Mouse (Mus musculus) ovary, postnatal 10 days (tissue): ENCODE data around the gene Zfp276.
"Not testable (repeated sequence)": the region's sequence is repeated elsewhere in the genome, so short reads cannot be mapped to it uniquely, and the experiment has no call there.

Experiments
- DNase-seq: peaks from one replicate; pipeline ENCODE4 v3.0.0; 2022; ENCODE audit warnings: low spot score

The Zfp276 gene

GRCm38 (mm10) chr8:123254099-123254885 is at the start of gene Zfp276, which contains the start of gene Vps9d1:
Gene Zfp276 (plus strand): TSS chr8:123254195.
Gene Vps9d1 (minus strand): TSS chr8:123254348.
- DNase-seq: peak; percentile 84

- DNase-seq: no peak
Observed at GRCm38 (mm10) chr8:123211876-123212275, 42.1 kb upstream of the Zfp276 start.

- DNase-seq: peak; percentile 84
Observed at GRCm38 (mm10) chr8:123212321-123213117, 41.5 kb upstream of the Zfp276 start, which contains the start of the genes Chmp1a and Spata33. Gene Chmp1a (minus strand): TSS chr8:123212763. Gene Spata33 (plus strand): TSS chr8:123212832.

GRCm38 (mm10) chr8:123213118-123213772 is 40.8 kb upstream of the Zfp276 start:
- no peak for DNase-seq

GRCm38 (mm10) chr8:123215430-123215829 is 38.6 kb upstream of the Zfp276 start:
- DNase-seq: no peak

- no peak for DNase-seq
Observed at GRCm38 (mm10) chr8:123220917-123221316, 33.1 kb upstream of the Zfp276 start.

GRCm38 (mm10) chr8:123224278-123225266 is 29.4 kb upstream of the Zfp276 start, which contains the start of gene Cdk10:
Gene Cdk10 (plus strand): TSS chr8:123224842.
- DNase-seq: peak; percentile 96

- DNase-seq: no peak
Observed at GRCm38 (mm10) chr8:123228416-123228815, 25.6 kb upstream of the Zfp276 start.

GRCm38 (mm10) chr8:123230326-123230725 is 23.7 kb upstream of the Zfp276 start:
- not testable (repeated sequence) for DNase-seq

- DNase-seq: no peak
Observed at GRCm38 (mm10) chr8:123231742-123232141, 22.3 kb upstream of the Zfp276 start.

GRCm38 (mm10) chr8:123232553-123232952 is 21.4 kb upstream of the Zfp276 start:
- DNase-seq: no peak

- no peak for DNase-seq
Observed at GRCm38 (mm10) chr8:123233300-123233699, 20.7 kb upstream of the Zfp276 start.

- no peak for DNase-seq
Observed at GRCm38 (mm10) chr8:123233760-123234159, 20.2 kb upstream of the Zfp276 start.

- no peak for DNase-seq
Observed at GRCm38 (mm10) chr8:123234918-123235519, 19.0 kb upstream of the Zfp276 start.

GRCm38 (mm10) chr8:123235520-123236497 is 18.2 kb upstream of the Zfp276 start, which contains the start of gene Spata2l:
Gene Spata2l (minus strand): TSS chr8:123236233.
- DNase-seq: peak; percentile 44

GRCm38 (mm10) chr8:123239398-123239797 is 14.6 kb upstream of the Zfp276 start:
- no peak for DNase-seq

- DNase-seq: no peak
Observed at GRCm38 (mm10) chr8:123242107-123242923, 11.7 kb upstream of the Zfp276 start.

GRCm38 (mm10) chr8:123243053-123243452 is 10.9 kb upstream of the Zfp276 start:
- no peak for DNase-seq
